Mouse (Mus musculus) E14TG2a.4 (cell line): ENCODE measurements around the gene Igfbp4.

Experiments
- CTCF ChIP-seq: conservative IDR thresholded peaks from 2 replicates; pipeline ENCODE4 v1.5.1; 2014; ENCODE audit warnings: low read length
- NANOG ChIP-seq: IDR thresholded peaks from 2 replicates; pipeline ENCODE4 v1.6.1; 2014; ENCODE audit warnings: borderline replicate concordance, low read length, mixed read lengths
- POU5F1 ChIP-seq: IDR thresholded peaks from 2 replicates; pipeline ENCODE4 v1.6.1; 2014; ENCODE audit warnings: low read length, borderline replicate concordance

- TF ChIP-seq CTCF (no peak), POU5F1 (no peak), NANOG (no peak)
These were observed 16.4 kb upstream of the Igfbp4 start for GRCm38 (mm10) chr11:99024468-99025134.
